In the genomic region with DNA sequence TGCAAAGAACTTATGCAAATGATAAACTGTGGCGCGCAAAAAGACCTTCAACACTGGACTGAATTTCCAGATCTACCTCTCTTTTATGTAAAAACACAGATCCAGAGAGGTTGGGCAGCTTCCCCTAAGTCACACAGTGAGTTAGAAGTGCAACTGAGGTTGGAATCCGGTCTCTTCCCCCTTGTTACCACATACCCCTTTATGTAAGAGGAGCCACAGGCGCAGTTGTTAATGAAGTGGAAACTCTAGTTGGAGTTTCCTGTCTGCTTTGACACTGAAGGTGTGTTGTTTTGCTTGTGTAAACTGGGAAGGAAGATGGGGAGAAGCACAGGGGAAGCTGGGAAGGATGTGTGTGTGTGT, we compare ENCODE assay signal across 9 mouse cellular contexts. TPM values are rescaled to one million over a fixed set of nuclear protein-coding genes. Genes with fewer than 3 reads are reported as not detected.
DNase-seq lines count a peak whose midpoint lies in the region; ATAC-seq lines count a peak whose summit lies in the region.
"Had no signal": no experiment of that assay in that cellular context is flagged by ENCODE, and none has a peak within 500 bp of the region (broad histone marks: within the 10 kb centered on the region; RNA-seq: fewer than 3 reads in every experiment).

No protein-coding gene starts in this region.

- H3K27ac ChIP-seq in embryonic facial prominence, embryonic 15.5 days (replicated peaks): peak overlapping the region; percentile 92
- H3K27ac ChIP-seq in limb, embryonic 13.5 days: peak overlapping the region; percentile 89; the same call in 1 of the 2 replicates

- H3K9me3 ChIP-seq in embryonic facial prominence, embryonic 15.5 days (replicated peaks): no peaks in the 10 kb centered on the region
- H3K9me3 ChIP-seq in limb, embryonic 13.5 days: no peaks in the 10 kb centered on the region
- H3K9me3 ChIP-seq: G1E had no signal

- intact Hi-C loops in left cerebral cortex, postnatal 4 days (cut with DNase I): loop anchor here (5.0 kb wide), 1 partner anchor 40 kb away; no protein-coding TSS in a partner anchor

- ATAC-seq in embryonic facial prominence, embryonic 15.5 days (ENCODE audit: insufficient number of reproducible peaks, low FRiP score, low TSS enrichment, low read depth): no peak
- no peak for ATAC-seq in limb, embryonic 13.5 days (ENCODE audit: low FRiP score, low read depth)
- no peak for ATAC-seq in megakaryocyte-erythroid progenitor cell, adult 5-6 weeks (replicated peaks; ENCODE audit: low FRiP score, low TSS enrichment, poor library complexity, severe bottlenecking)

- no peaks in the 10 kb centered on the region for H3K27me3 ChIP-seq in embryonic facial prominence, embryonic 15.5 days
- H3K27me3 ChIP-seq in limb, embryonic 13.5 days: no peaks in the 10 kb centered on the region

- peak overlapping the region; percentile 78 for H3K4me2 ChIP-seq in embryonic facial prominence, embryonic 15.5 days (replicated peaks)
- peak overlapping the region; percentile 85 for H3K4me2 ChIP-seq in limb, embryonic 13.5 days (replicated peaks)

- peak; percentile 52 for DNase-seq in cerebellum, adult 9-10 months
- no peak for DNase-seq in cerebellum, postnatal 4 days (ENCODE audit: low spot score in 2 of 2)
- DNase-seq in 3T3-L1 (ENCODE audit: low read depth, low spot score): peak; percentile 45
- DNase-seq in naive thymus-derived CD4-positive, alpha-beta T cell, adult 2 months (ENCODE audit: low read depth): peak; percentile 52
- no peak for DNase-seq in left cerebral cortex, postnatal 4 days

- peak overlapping the region; percentile 82 for H3K9ac ChIP-seq in embryonic facial prominence, embryonic 15.5 days
- H3K9ac ChIP-seq in limb, embryonic 13.5 days: peak overlapping the region; percentile 90

- WGBS in embryonic facial prominence, embryonic 15.5 days: 8% methylated on average over 4 of the region's 4 CpGs
- WGBS in limb, embryonic 13.5 days: 2% methylated on average over 4 of the region's 4 CpGs

- H3K4me3 ChIP-seq in embryonic facial prominence, embryonic 15.5 days (replicated peaks): peak overlapping the region; percentile 82
- peak overlapping the region; percentile 91 for H3K4me3 ChIP-seq in limb, embryonic 13.5 days

- H3K4me1 ChIP-seq in embryonic facial prominence, embryonic 15.5 days: peaks cover 31% of the 10 kb centered on the region
- H3K4me1 ChIP-seq in limb, embryonic 13.5 days: peaks cover 32% of the 10 kb centered on the region

- H3K36me3 ChIP-seq in embryonic facial prominence, embryonic 15.5 days: no peaks in the 10 kb centered on the region
- H3K36me3 ChIP-seq in limb, embryonic 13.5 days: no peaks in the 10 kb centered on the region

RNA-seq across cellular contexts. Expression of a gene that starts 1.2 kb away (rescaled TPM):
- polyA plus RNA-seq in embryonic facial prominence, embryonic 15.5 days (2015; fragmentation: Nextera tagmentation; extraction: Ambion mirVana): 33.2 and 34.2 TPM in 2 replicates
- 23.4 and 23.8 TPM in 2 replicates for polyA plus RNA-seq in limb, embryonic 13.5 days (2015; fragmentation: Nextera tagmentation; extraction: Ambion mirVana)
- 2.3 and 4.8 TPM in 2 replicates for total RNA-seq in megakaryocyte-erythroid progenitor cell, adult 5-6 weeks (2014; fragmentation: Nextera tagmentation)
- total RNA-seq in megakaryocyte-erythroid progenitor cell, adult 5-6 weeks (2017): 1.9 TPM in 1 of 2 replicates, not detected in the other
- 10 to 100 TPM; 12.7 to 13.5 TPM for total RNA-seq in left cerebral cortex, postnatal 4 days (2021)

RNA-seq across cellular contexts. Expression of a gene that starts 1.8 kb away (rescaled TPM):
- 35.2 and 42.0 TPM in 2 replicates for polyA plus RNA-seq in embryonic facial prominence, embryonic 15.5 days (2015; fragmentation: Nextera tagmentation; extraction: Ambion mirVana)
- 40.1 and 43.9 TPM in 2 replicates for polyA plus RNA-seq in limb, embryonic 13.5 days (2015; fragmentation: Nextera tagmentation; extraction: Ambion mirVana)
- 25.6 and 39.6 TPM in 2 replicates for total RNA-seq in megakaryocyte-erythroid progenitor cell, adult 5-6 weeks (2014; fragmentation: Nextera tagmentation)
- total RNA-seq in megakaryocyte-erythroid progenitor cell, adult 5-6 weeks (2017): 15.5 and 17.7 TPM in 2 replicates
- total RNA-seq in left cerebral cortex, postnatal 4 days (2021): 10 to 100 TPM; 38.4 to 51.1 TPM

RNA-seq across cellular contexts. Expression of a gene that starts 49.5 kb away (rescaled TPM):
- 87.2 and 92.4 TPM in 2 replicates for polyA plus RNA-seq in embryonic facial prominence, embryonic 15.5 days (2015; fragmentation: Nextera tagmentation; extraction: Ambion mirVana)
- 98.7 and 99.3 TPM in 2 replicates for polyA plus RNA-seq in limb, embryonic 13.5 days (2015; fragmentation: Nextera tagmentation; extraction: Ambion mirVana)
- total RNA-seq in megakaryocyte-erythroid progenitor cell, adult 5-6 weeks (2014; fragmentation: Nextera tagmentation): 36.8 and 46.8 TPM in 2 replicates
- 22.1 and 26.2 TPM in 2 replicates for total RNA-seq in megakaryocyte-erythroid progenitor cell, adult 5-6 weeks (2017)
- total RNA-seq in left cerebral cortex, postnatal 4 days (2021): 10 to 100 TPM; 67.6 to 72.9 TPM

RNA-seq across cellular contexts. Expression of a gene that starts 49.5 kb away (rescaled TPM):
- 71.5 and 72.8 TPM in 2 replicates for polyA plus RNA-seq in embryonic facial prominence, embryonic 15.5 days (2015; fragmentation: Nextera tagmentation; extraction: Ambion mirVana)
- polyA plus RNA-seq in limb, embryonic 13.5 days (2015; fragmentation: Nextera tagmentation; extraction: Ambion mirVana): 82.5 and 86.4 TPM in 2 replicates
- 66.2 and 86.7 TPM in 2 replicates for total RNA-seq in megakaryocyte-erythroid progenitor cell, adult 5-6 weeks (2014; fragmentation: Nextera tagmentation)
- 72.9 and 81.2 TPM in 2 replicates for total RNA-seq in megakaryocyte-erythroid progenitor cell, adult 5-6 weeks (2017)
- total RNA-seq in left cerebral cortex, postnatal 4 days (2021): 10 to 100 TPM; 30.8 to 36.8 TPM

RNA-seq across cellular contexts. Expression of a gene that starts 53.0 kb away (rescaled TPM):
- 1.6 and 1.9 TPM in 2 replicates for polyA plus RNA-seq in embryonic facial prominence, embryonic 15.5 days (2015; fragmentation: Nextera tagmentation; extraction: Ambion mirVana)
- 0.22 and 0.57 TPM in 2 replicates for polyA plus RNA-seq in limb, embryonic 13.5 days (2015; fragmentation: Nextera tagmentation; extraction: Ambion mirVana)
- not detected in 2 replicates for total RNA-seq in megakaryocyte-erythroid progenitor cell, adult 5-6 weeks (2014; fragmentation: Nextera tagmentation)
- not detected in 2 replicates for total RNA-seq in megakaryocyte-erythroid progenitor cell, adult 5-6 weeks (2017)
- total RNA-seq in left cerebral cortex, postnatal 4 days (2021): not detected
- total RNA-seq: G1E had no signal
- polyA plus RNA-seq: G1E had no signal

Comparison
In these comparisons a context has a peak if more than half of its experiments do, and no peak if none do; other contexts are left out.
1. DNase-seq: peak in cerebellum, adult 9-10 months (single experiment), 3T3-L1 (single experiment) and naive thymus-derived CD4-positive, alpha-beta T cell, adult 2 months (single experiment); none in cerebellum, postnatal 4 days (0 of 2) and left cerebral cortex, postnatal 4 days (single experiment).